Mouse (Mus musculus) liver, postnatal 0 days (tissue): ENCODE results near the gene Enkur.

Experiments used
- CTCF ChIP-seq: sonication (generic); IDR thresholded peaks from 2 replicates; pipeline ENCODE4 v1.5.1; 2016; ENCODE audit warnings: antibody characterized with exemption, low read depth
- EP300 ChIP-seq: IDR thresholded peaks from 2 replicates; pipeline ENCODE4 v1.6.1; 2016; ENCODE audit warnings: antibody characterized with exemption, low read depth, mild to moderate bottlenecking

- TF ChIP-seq CTCF (no peak), EP300 (no peak)
Measured at GRCm38 (mm10) chr2:21253644-21254043, 48.5 kb upstream of the Enkur start.
